Mouse (Mus musculus): Measurements from ENCODE around the gene Alpi.

The Alpi gene

DNA sequence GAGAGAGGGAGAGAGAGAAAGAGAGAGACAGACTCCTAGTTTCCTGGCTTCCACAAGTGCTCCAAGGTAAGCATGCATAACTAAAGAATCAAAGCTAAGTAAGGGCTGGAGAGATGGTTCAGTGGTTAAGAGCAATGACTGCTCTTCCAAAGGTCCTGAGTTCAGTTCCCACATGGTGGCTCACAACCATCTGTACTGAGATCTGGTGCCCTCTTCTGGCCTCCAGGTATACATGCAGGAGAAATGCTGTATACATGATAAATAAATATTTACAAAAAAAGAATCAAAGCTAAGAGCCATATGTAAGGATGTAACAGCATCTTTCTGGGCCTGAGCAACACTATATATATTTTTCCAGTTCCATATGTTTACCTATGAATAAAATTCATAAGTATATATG lies 40.5 kb downstream of the Alpi start:
- DNase-seq (ENCODE audit: low read depth, low spot score) = peak; percentile 25

DNA sequence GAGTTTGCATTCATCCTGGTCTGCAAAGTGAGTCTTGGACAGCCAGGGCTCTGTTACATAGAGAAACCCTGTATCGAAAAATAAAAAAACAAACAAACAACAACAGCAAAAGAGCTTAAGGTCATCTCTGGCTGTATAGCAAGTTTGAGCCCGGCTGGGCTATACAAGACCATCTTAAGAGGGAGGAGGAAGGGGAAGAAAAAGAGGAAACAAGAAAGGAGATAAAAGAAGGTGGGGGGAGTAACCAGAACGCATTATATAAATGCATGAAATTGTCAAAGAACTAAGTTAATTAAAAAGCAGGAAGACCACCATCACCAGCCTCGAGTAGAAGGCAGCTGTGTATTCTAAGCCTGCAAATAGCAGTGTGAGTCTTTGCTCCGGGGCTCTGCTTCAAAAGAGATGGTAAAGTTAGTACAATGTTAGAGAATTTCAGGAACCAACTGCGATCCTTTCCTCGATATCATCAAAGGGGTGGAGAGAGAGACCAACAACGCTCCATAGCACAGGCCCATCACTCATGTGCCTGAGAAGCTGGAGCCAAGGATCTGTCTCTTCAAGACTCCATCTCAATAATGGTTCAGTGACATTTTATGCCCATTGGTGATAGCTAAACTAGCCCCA lies 42.3 kb downstream of the Alpi start:
- DNase-seq (ENCODE audit: low read depth, low spot score) = no peak

GRCm38 (mm10) chr1:87057075-87057474 lies 44.3 kb downstream of the Alpi start:
- no peak for DNase-seq (ENCODE audit: low read depth, low spot score)

- DNase-seq (ENCODE audit: low read depth, low spot score) = no peak
These were observed 50.0 kb downstream of the Alpi start for GRCm38 (mm10) chr1:87051369-87051768.

DNA sequence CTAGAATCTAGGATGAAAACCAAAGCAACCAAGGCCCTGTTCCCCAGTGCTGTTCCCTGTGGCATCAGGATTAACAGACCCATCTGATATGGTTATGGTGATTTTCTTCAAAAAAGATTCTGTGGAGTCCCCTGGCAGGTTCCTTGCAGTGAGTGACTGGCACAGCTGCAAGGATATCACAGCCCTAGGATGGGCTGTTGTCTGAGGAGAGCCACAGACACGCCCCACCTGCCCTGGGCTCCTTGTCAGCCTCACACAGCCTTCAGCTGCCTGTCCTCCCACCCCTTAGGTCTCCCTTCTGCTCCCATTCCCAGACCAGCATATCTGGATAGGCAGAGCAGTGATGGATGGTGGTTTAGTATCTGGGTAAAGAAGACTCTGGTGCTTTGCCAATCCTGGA lies 50.7 kb downstream of the Alpi start:
- no peak for DNase-seq (ENCODE audit: low read depth, low spot score)

GRCm38 (mm10) chr1:87050072-87050471 lies 51.3 kb downstream of the Alpi start:
- DNase-seq (ENCODE audit: low read depth, low spot score) = no peak
